8 mouse cellular contexts compared by ENCODE assay signal in genomic region chr8:92364148-92364775, GRCm38 (mm10). TPM values are rescaled to one million over a fixed set of nuclear protein-coding genes. Genes with fewer than 3 reads are reported as not detected.
DNase-seq lines count a peak whose midpoint lies in the region; ATAC-seq and TF ChIP-seq lines count a peak whose summit lies in the region.

No protein-coding gene starts in this region.

- peak; percentile 17; the same call in 1 of the 2 replicates for TF ChIP-seq CTCF in testis, adult 2 months (IDR thresholded peaks at IDR 0.05; ENCODE audit: control insufficient read depth, insufficient read depth, insufficient replicate concordance, low read depth, low read length)

- H3K4me2 ChIP-seq in heart, embryonic 16.5 days (ENCODE audit: low read depth, low read length), result peak overlapping the region; percentile 50

- DNase-seq in right cerebral cortex, postnatal 4 days, result peak; percentile 45
- DNase-seq in right cerebral cortex, postnatal 36 days (ENCODE audit: low spot score in 2 of 2), result no peak
- DNase-seq in kidney, postnatal 4 days, result peak; percentile 82 to 86
- no peak for DNase-seq in c-Kit-positive CD71-positive TER-119-positive erythroid progenitor cells, embryonic 14.5 days (ENCODE audit: low spot score)

- H3K27me3 ChIP-seq in heart, embryonic 16.5 days (ENCODE audit: control insufficient read depth, insufficient read depth, low read length), result peaks cover 73% of the 10 kb centered on the region
- peaks cover 5% of the 10 kb centered on the region for H3K27me3 ChIP-seq in testis, adult 2 months (ENCODE audit: control insufficient read depth, insufficient read depth, low read length)

- H3K9ac ChIP-seq in heart, embryonic 16.5 days (ENCODE audit: low read length), result no peak overlapping the region

- H3K27ac ChIP-seq in heart, embryonic 16.5 days (ENCODE audit: low read length), result no peak overlapping the region
- H3K27ac ChIP-seq in testis, adult 2 months (ENCODE audit: control insufficient read depth, insufficient read depth, low read depth, low read length), result no peak overlapping the region

- H3K9me3 ChIP-seq in heart, embryonic 16.5 days (replicated peaks; ENCODE audit: control insufficient read depth, low read length), result 0 out of 2 replicates have a peak, but pooled peaks cover 2% of the 10 kb centered on the region

- WGBS in heart, embryonic 16.5 days, result 16% methylated on average over 20 of the region's 20 CpGs

- peak; percentile 51 for ATAC-seq in common myeloid progenitor, adult 5-6 weeks (replicated peaks; ENCODE audit: low read depth, poor library complexity, severe bottlenecking)
- ATAC-seq in heart, embryonic 16.5 days (replicated peaks; ENCODE audit: extremely low read depth, insufficient read depth, low FRiP score), result no peak
- peak; percentile 70 for ATAC-seq in megakaryocyte progenitor cell, adult 5-6 weeks (replicated peaks; ENCODE audit: poor library complexity)

- H3K36me3 ChIP-seq in heart, embryonic 16.5 days (ENCODE audit: control insufficient read depth, insufficient read depth), result no peaks in the 10 kb centered on the region
- no peaks in the 10 kb centered on the region for H3K36me3 ChIP-seq in testis, adult 2 months (ENCODE audit: control insufficient read depth, insufficient read depth, low read length)

- no peak for TF ChIP-seq POLR2A in testis, adult 2 months (IDR thresholded peaks at IDR 0.05; ENCODE audit: control insufficient read depth, low read depth, low read length)

- H3K4me3 ChIP-seq in heart, embryonic 16.5 days (ENCODE audit: low read length), result peak overlapping the region; percentile 29
- no peak overlapping the region for H3K4me3 ChIP-seq in testis, adult 2 months (ENCODE audit: control insufficient read depth, low read depth, low read length)

- H3K4me1 ChIP-seq in heart, embryonic 16.5 days (ENCODE audit: control insufficient read depth, insufficient read depth, low read length), result peaks cover 17% of the 10 kb centered on the region
- peaks cover 18% of the 10 kb centered on the region for H3K4me1 ChIP-seq in testis, adult 2 months (ENCODE audit: control insufficient read depth, insufficient read depth, low read length)

RNA-seq across cellular contexts. Expression of gene Irx5, which starts 6.8 kb away (rescaled TPM):
- total RNA-seq in common myeloid progenitor, adult 5-6 weeks (2017), result not detected in 2 replicates
- polyA plus RNA-seq in heart, embryonic 16.5 days (2015; fragmentation: Nextera tagmentation; extraction: Ambion mirVana), result 6.3 and 6.4 TPM in 2 replicates
- total RNA-seq in megakaryocyte progenitor cell, adult 5-6 weeks (2015), result not detected in 2 replicates
- total RNA-seq in megakaryocyte progenitor cell, adult 5-6 weeks (2017), result not detected in 2 replicates
- polyA plus RNA-seq in testis, adult 2 months (2012; rRNA removed), result 7.5 and 8.7 TPM in 2 replicates

Comparison
In these comparisons a context has a peak if more than half of its experiments do, and no peak if none do; other contexts are left out.
1. DNase-seq: peak in right cerebral cortex, postnatal 4 days (single experiment) and kidney, postnatal 4 days (2 of 2); none in right cerebral cortex, postnatal 36 days (0 of 2) and c-Kit-positive CD71-positive TER-119-positive erythroid progenitor cells, embryonic 14.5 days (single experiment).